Mouse (Mus musculus): ENCODE measurements around the gene Gm28048. TPM values are rescaled to one million over a fixed set of nuclear protein-coding genes. Genes with fewer than 3 reads are reported as not detected.

Gene Gm28048
- polyA plus RNA-seq, 1 experiment: 5.4 TPM

GRCm38 (mm10) chr11:22858441-22859300, 123.2 kb downstream of the Gm28048 start:
- Histone ChIP-seq H3K27ac (replicated peaks; ENCODE audit: low read depth, low read length) (peak overlapping the region; percentile 57), H3K4me3 (ENCODE audit: insufficient read depth, low read depth, low read length) (peak overlapping the region; percentile 86), H3K4me1 (ENCODE audit: control insufficient read depth, insufficient read depth, insufficient read length, low read length) (peaks cover 7% of the 10 kb centered on the region)

GRCm38 (mm10) chr11:22857705-22858440, 124.0 kb downstream of the Gm28048 start:
- H3K27ac ChIP-seq (replicated peaks; ENCODE audit: low read depth, low read length): peak overlapping the region; percentile 57
- H3K4me3 ChIP-seq (ENCODE audit: insufficient read depth, low read depth, low read length): peak overlapping the region; percentile 86
- peaks cover 13% of the 10 kb centered on the region for H3K4me1 ChIP-seq (ENCODE audit: control insufficient read depth, insufficient read depth, insufficient read length, low read length)

GRCm38 (mm10) chr11:22857106-22857704, 124.7 kb downstream of the Gm28048 start:
- Histone ChIP-seq H3K27ac (replicated peaks; ENCODE audit: low read depth, low read length) (no peak overlapping the region), H3K4me3 (ENCODE audit: insufficient read depth, low read depth, low read length) (peak overlapping the region; percentile 86; the same call in 1 of the 2 replicates), H3K4me1 (ENCODE audit: control insufficient read depth, insufficient read depth, insufficient read length, low read length) (peaks cover 20% of the 10 kb centered on the region)

GRCm38 (mm10) chr11:22856371-22856965, 125.4 kb downstream of the Gm28048 start:
- H3K4me1 ChIP-seq (ENCODE audit: control insufficient read depth, insufficient read depth, insufficient read length, low read length): peaks cover 24% of the 10 kb centered on the region
- no peak overlapping the region for H3K4me3 ChIP-seq (ENCODE audit: insufficient read depth, low read depth, low read length)
- no peak overlapping the region for H3K27ac ChIP-seq (replicated peaks; ENCODE audit: low read depth, low read length)

GRCm38 (mm10) chr11:22854571-22854970, 127.3 kb downstream of the Gm28048 start:
- no peak overlapping the region for H3K27ac ChIP-seq (replicated peaks; ENCODE audit: low read depth, low read length)
- H3K4me1 ChIP-seq (ENCODE audit: control insufficient read depth, insufficient read depth, insufficient read length, low read length): peaks cover 31% of the 10 kb centered on the region
- no peak overlapping the region for H3K4me3 ChIP-seq (ENCODE audit: insufficient read depth, low read depth, low read length)

GRCm38 (mm10) chr11:22853477-22854157, 128.3 kb downstream of the Gm28048 start:
- Histone ChIP-seq H3K4me1 (ENCODE audit: control insufficient read depth, insufficient read depth, insufficient read length, low read length) (peaks cover 33% of the 10 kb centered on the region), H3K4me3 (ENCODE audit: insufficient read depth, low read depth, low read length) (no peak overlapping the region), H3K27ac (replicated peaks; ENCODE audit: low read depth, low read length) (0 out of 2 replicates have a peak overlapping the region, but pooled peaks have one; percentile 19)

- H3K4me3 ChIP-seq (ENCODE audit: insufficient read depth, low read depth, low read length): no peak overlapping the region
- H3K4me1 ChIP-seq (ENCODE audit: control insufficient read depth, insufficient read depth, insufficient read length, low read length): peaks cover 42% of the 10 kb centered on the region
- H3K27ac ChIP-seq (replicated peaks; ENCODE audit: low read depth, low read length): peak overlapping the region; percentile 36; the same call in 1 of the 2 replicates
Observed at GRCm38 (mm10) chr11:22852510-22852909, 129.4 kb downstream of the Gm28048 start.

- Histone ChIP-seq H3K27ac (replicated peaks; ENCODE audit: low read depth, low read length) (no peak overlapping the region), H3K4me1 (ENCODE audit: control insufficient read depth, insufficient read depth, insufficient read length, low read length) (peaks cover 50% of the 10 kb centered on the region), H3K4me3 (ENCODE audit: insufficient read depth, low read depth, low read length) (no peak overlapping the region)
Observed at GRCm38 (mm10) chr11:22851416-22851815, 130.5 kb downstream of the Gm28048 start.

GRCm38 (mm10) chr11:22850077-22850476, 131.8 kb downstream of the Gm28048 start:
- Histone ChIP-seq H3K27ac (replicated peaks; ENCODE audit: low read depth, low read length) (peak overlapping the region; percentile 46), H3K4me1 (ENCODE audit: control insufficient read depth, insufficient read depth, insufficient read length, low read length) (peaks cover 59% of the 10 kb centered on the region), H3K4me3 (ENCODE audit: insufficient read depth, low read depth, low read length) (no peak overlapping the region)

GRCm38 (mm10) chr11:22848649-22849195, 133.2 kb downstream of the Gm28048 start:
- Histone ChIP-seq H3K4me1 (ENCODE audit: control insufficient read depth, insufficient read depth, insufficient read length, low read length) (peaks cover 64% of the 10 kb centered on the region), H3K4me3 (ENCODE audit: insufficient read depth, low read depth, low read length) (no peak overlapping the region), H3K27ac (replicated peaks; ENCODE audit: low read depth, low read length) (peak overlapping the region; percentile 5; the same call in 1 of the 2 replicates)

GRCm38 (mm10) chr11:22847732-22848648, 133.9 kb downstream of the Gm28048 start:
- Histone ChIP-seq H3K4me1 (ENCODE audit: control insufficient read depth, insufficient read depth, insufficient read length, low read length) (peaks cover 66% of the 10 kb centered on the region), H3K4me3 (ENCODE audit: insufficient read depth, low read depth, low read length) (no peak overlapping the region), H3K27ac (replicated peaks; ENCODE audit: low read depth, low read length) (peak overlapping the region; percentile 40)

GRCm38 (mm10) chr11:22846960-22847731, 134.7 kb downstream of the Gm28048 start:
- H3K4me1 ChIP-seq (ENCODE audit: control insufficient read depth, insufficient read depth, insufficient read length, low read length): peaks cover 64% of the 10 kb centered on the region
- H3K27ac ChIP-seq (replicated peaks; ENCODE audit: low read depth, low read length): peak overlapping the region; percentile 31; the same call in 1 of the 2 replicates
- H3K4me3 ChIP-seq (ENCODE audit: insufficient read depth, low read depth, low read length): no peak overlapping the region
